Mouse (Mus musculus) neural tube, embryonic 13.5 days (tissue): ENCODE data around the gene Dtd1. TPM values are rescaled to one million over a fixed set of nuclear protein-coding genes. Genes with fewer than 3 reads are reported as not detected.

Source experiments
- ATAC-seq: fragments of 200-750 bp; cut with Nextera tagmentation; 2 replicates; pipeline ENCODE4 v1.8.0; 2017; ENCODE audit warnings: low read depth, mild to moderate bottlenecking, moderate TSS enrichment, moderate library complexity
- H3K27ac ChIP-seq: fragments of 300-500 bp; sonication (generic); replicated peaks from 2 replicates; pipeline ENCODE4 v1.5.1; 2015; ENCODE audit warnings: moderate library complexity, mild to moderate bottlenecking, inconsistent platforms
- H3K27me3 ChIP-seq: fragments of 300-500 bp; sonication (generic); 2 replicates; pipeline ENCODE4 v1.6.1; 2015; ENCODE audit warnings: mild to moderate bottlenecking, inconsistent platforms
- H3K36me3 ChIP-seq: fragments of 300-500 bp; sonication (generic); 2 replicates; pipeline ENCODE4 v1.6.1; 2015; ENCODE audit warnings: mild to moderate bottlenecking, inconsistent platforms
- H3K4me1 ChIP-seq: fragments of 300-500 bp; sonication (generic); replicated peaks from 2 replicates; pipeline ENCODE4 v1.6.1; 2015; ENCODE audit warnings: inconsistent platforms
- H3K4me2 ChIP-seq: fragments of 300-500 bp; sonication (generic); 2 replicates; pipeline ENCODE4 v1.6.1; 2015; ENCODE audit warnings: inconsistent platforms, mild to moderate bottlenecking, moderate library complexity
- H3K4me3 ChIP-seq: fragments of 300-500 bp; sonication (generic); 2 replicates; pipeline ENCODE4 v1.5.1; 2015; ENCODE audit warnings: mild to moderate bottlenecking, inconsistent platforms
- H3K9ac ChIP-seq: fragments of 300-500 bp; sonication (generic); 2 replicates; pipeline ENCODE4 v1.6.1; 2015; ENCODE audit warnings: moderate library complexity, mild to moderate bottlenecking, inconsistent platforms
- H3K9me3 ChIP-seq: fragments of 300-500 bp; sonication (generic); 2 replicates; pipeline ENCODE4 v1.6.1; 2016; ENCODE audit warnings: inconsistent platforms
- WGBS: fragments of 180-500 bp; shearing (Covaris S2); methylation state at CpG from one replicate; pipeline ENCODE4 v1.1.7; 2015; 5-methylcytosine and 5-hydroxymethylcytosine counted together
- polyA plus RNA-seq: library from polyadenylated mRNA; unstranded; fragments of >200 nt; fragmentation: Nextera tagmentation; extraction: Ambion mirVana; gene quantifications from 2 replicates; pipeline ENCODE4 v1.2.1, GENCODE M21; 2015

Gene Dtd1
- polyA plus RNA-seq, 1 experiment from 2014 or later: 88.7 TPM

GRCm38 (mm10) chr2:144774636-144775160, 175.0 kb downstream of the Dtd1 start:
- Histone ChIP-seq H3K4me3 (no peak overlapping the region), H3K4me2 (no peak overlapping the region), H3K9ac (no peak overlapping the region), H3K27ac (no peak overlapping the region), H3K4me1 (no peaks in the 10 kb centered on the region), H3K27me3 (no peaks in the 10 kb centered on the region), H3K36me3 (no peaks in the 10 kb centered on the region), H3K9me3 (no peaks in the 10 kb centered on the region)
- ATAC-seq: no peak
- 85% methylated on average over 8 of the region's 8 CpGs for WGBS

DNA sequence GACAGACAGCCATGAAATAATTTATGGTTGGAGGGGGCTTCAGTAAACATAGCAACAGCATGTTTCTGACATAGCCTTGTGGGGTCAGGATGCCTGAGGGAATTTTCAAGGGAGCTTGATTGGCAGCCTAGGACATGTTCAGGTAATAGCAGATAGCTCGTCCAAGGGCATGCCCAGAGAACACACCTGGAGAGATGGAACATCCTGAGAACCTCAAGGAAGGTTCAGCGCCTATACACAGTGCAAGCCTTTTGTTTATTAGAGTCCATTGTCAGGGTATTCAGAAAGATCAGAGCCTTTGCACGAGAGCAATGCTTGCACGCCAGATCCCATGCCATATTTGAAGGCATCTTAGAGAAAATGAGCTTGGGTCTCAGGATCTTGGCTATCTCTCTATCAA, 175.9 kb downstream of the Dtd1 start:
- WGBS: 87% methylated on average over 4 of the region's 4 CpGs
- Histone ChIP-seq H3K4me3 (no peak overlapping the region), H3K36me3 (no peaks in the 10 kb centered on the region), H3K9me3 (no peaks in the 10 kb centered on the region), H3K9ac (no peak overlapping the region), H3K27me3 (no peaks in the 10 kb centered on the region), H3K4me1 (0 out of 2 replicates have a peak, but pooled peaks cover under 1% of the 10 kb centered on the region), H3K4me2 (no peak overlapping the region), H3K27ac (no peak overlapping the region)
- no peak for ATAC-seq

GRCm38 (mm10) chr2:144779263-144779662, 179.6 kb downstream of the Dtd1 start:
- 81% methylated on average over 7 of the region's 7 CpGs for WGBS
- no peak for ATAC-seq
- Histone ChIP-seq H3K4me1 (peaks cover 5% of the 10 kb centered on the region; the same call in 1 of the 2 replicates), H3K27me3 (no peaks in the 10 kb centered on the region), H3K36me3 (no peaks in the 10 kb centered on the region), H3K9ac (no peak overlapping the region), H3K27ac (no peak overlapping the region), H3K9me3 (no peaks in the 10 kb centered on the region), H3K4me2 (no peak overlapping the region), H3K4me3 (no peak overlapping the region)

- 47% methylated on average over 5 of the region's 5 CpGs for WGBS
- Histone ChIP-seq H3K4me2 (no peak overlapping the region), H3K9ac (no peak overlapping the region), H3K36me3 (no peaks in the 10 kb centered on the region), H3K9me3 (no peaks in the 10 kb centered on the region), H3K4me3 (no peak overlapping the region), H3K4me1 (peaks cover 5% of the 10 kb centered on the region; the same call in 1 of the 2 replicates), H3K27ac (no peak overlapping the region), H3K27me3 (no peaks in the 10 kb centered on the region)
- ATAC-seq: no peak
Measured at GRCm38 (mm10) chr2:144780731-144781130, 181.0 kb downstream of the Dtd1 start.

DNA sequence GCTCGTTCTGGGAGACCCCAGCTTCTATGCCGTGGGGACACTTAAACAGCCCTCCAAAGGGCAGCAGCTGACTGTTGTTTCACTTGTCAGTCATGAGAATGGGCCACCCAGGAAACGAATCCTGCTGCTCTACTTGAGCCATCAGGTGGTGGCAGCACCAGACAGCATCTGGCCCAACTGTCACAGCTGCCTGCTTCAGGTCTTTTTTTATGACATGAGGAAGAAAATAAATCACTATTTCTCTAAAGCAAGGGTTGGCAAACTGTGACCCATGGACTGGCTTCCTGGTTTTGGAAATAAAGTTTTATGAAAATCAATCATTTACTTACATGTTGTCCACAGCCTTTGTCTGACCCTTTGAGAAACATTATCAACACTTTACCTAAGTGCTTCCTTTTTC, 182.2 kb downstream of the Dtd1 start:
- WGBS: 67% methylated on average over 3 of the region's 3 CpGs
- Histone ChIP-seq H3K9ac (no peak overlapping the region), H3K4me3 (no peak overlapping the region)

DNA sequence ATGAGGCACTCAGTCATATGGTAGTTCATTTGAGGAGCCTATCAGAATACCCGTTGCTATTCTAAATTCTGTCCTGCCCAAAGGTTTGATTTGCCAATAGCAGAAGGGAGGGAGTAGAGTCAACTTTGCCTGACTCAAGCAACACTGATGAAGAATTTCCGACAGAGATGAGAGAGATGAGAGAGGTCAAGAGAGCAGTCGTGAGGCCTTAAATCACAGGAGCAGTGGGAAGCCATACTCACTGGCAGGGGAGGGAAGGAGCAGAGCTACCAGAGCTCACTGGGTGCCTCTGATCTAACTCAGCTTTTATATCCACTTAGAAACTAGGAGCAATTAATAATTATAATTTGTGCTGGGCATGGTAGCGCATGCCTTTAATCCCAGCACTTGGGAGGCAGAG, 182.8 kb downstream of the Dtd1 start:
- Histone ChIP-seq H3K4me3 (no peak overlapping the region), H3K27me3 (no peaks in the 10 kb centered on the region), H3K9me3 (no peaks in the 10 kb centered on the region), H3K9ac (no peak overlapping the region), H3K4me1 (peaks cover 5% of the 10 kb centered on the region; the same call in 1 of the 2 replicates), H3K27ac (no peak overlapping the region), H3K36me3 (no peaks in the 10 kb centered on the region), H3K4me2 (no peak overlapping the region)
- no peak for ATAC-seq
- 73% methylated on average over 4 of the region's 4 CpGs for WGBS

More for the DNA sequence above, 182.2 kb downstream of the Dtd1 start:
- Histone ChIP-seq H3K27ac (no peak overlapping the region), H3K36me3 (no peaks in the 10 kb centered on the region), H3K27me3 (no peaks in the 10 kb centered on the region), H3K4me2 (no peak overlapping the region), H3K9me3 (no peaks in the 10 kb centered on the region), H3K4me1 (peaks cover 5% of the 10 kb centered on the region; the same call in 1 of the 2 replicates)
- no peak for ATAC-seq

DNA sequence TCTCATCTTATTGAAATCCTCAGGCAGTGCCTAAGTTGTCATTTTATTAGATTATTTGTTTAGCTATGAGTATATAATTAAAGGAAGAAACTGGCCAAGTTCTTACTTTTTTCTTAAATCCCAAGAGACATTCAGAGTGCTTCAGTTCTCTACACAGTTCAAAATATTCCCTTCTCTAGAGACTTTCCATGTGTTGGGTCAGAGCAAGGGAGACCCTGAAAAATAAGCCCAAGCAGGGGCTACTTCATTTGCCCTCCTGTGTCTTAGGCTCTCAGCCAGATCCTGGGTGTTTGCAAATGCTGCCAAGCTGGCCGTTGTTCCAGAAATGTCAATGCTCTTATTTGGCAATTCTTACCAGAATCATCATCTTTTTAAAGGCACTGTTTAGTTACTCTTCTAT, 183.5 kb downstream of the Dtd1 start:
- Histone ChIP-seq H3K27me3 (no peaks in the 10 kb centered on the region), H3K36me3 (no peaks in the 10 kb centered on the region), H3K27ac (no peak overlapping the region), H3K9ac (no peak overlapping the region), H3K4me2 (no peak overlapping the region), H3K4me3 (no peak overlapping the region), H3K9me3 (no peaks in the 10 kb centered on the region), H3K4me1 (peaks cover 5% of the 10 kb centered on the region; the same call in 1 of the 2 replicates)
- WGBS: 97% methylated on average over 1 of the region's 1 CpGs
- no peak for ATAC-seq

- 94% methylated on average over 6 of the region's 6 CpGs for WGBS
- H3K36me3 ChIP-seq: no peaks in the 10 kb centered on the region
- H3K9ac ChIP-seq: no peak overlapping the region
- no peak for ATAC-seq
- H3K27ac ChIP-seq: no peak overlapping the region
- H3K4me3 ChIP-seq: no peak overlapping the region
- no peaks in the 10 kb centered on the region for H3K9me3 ChIP-seq
- H3K27me3 ChIP-seq: no peaks in the 10 kb centered on the region
- H3K4me2 ChIP-seq: no peak overlapping the region
- H3K4me1 ChIP-seq: peaks cover 5% of the 10 kb centered on the region; the same call in 1 of the 2 replicates
Measured at GRCm38 (mm10) chr2:144783831-144784230, 184.1 kb downstream of the Dtd1 start.

DNA sequence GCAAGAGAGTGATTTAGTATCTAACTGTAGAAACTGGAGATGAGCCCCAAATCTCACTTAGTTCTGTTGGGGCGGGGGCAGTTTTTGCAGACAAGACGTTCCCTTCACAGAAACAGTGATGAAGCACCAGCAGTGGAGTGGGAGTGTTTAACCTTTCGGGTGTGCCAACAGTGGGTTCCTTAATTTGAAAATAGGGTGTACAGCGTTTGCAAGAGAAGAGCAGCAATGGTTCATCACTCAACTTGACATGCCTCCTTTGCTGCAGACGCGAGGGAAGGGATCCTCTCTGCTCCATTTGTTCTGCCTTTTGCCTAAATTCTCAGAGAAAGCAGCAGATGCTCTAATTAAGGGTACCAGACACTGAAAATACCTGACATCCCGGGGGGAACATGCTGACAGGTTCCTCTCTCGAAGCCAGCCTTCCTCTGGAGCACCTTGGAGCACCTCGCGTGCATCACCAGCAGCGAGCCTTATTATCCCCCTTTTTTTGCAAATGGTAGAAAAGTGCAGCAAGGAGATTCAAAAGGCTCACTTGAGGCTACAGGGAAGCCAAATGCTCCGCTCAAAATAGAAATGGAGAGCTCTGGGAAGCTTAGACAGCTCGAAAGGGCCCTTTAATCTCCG, 192.1 kb downstream of the Dtd1 start:
- H3K27me3 ChIP-seq: no peaks in the 10 kb centered on the region
- H3K4me2 ChIP-seq: no peak overlapping the region
- H3K4me1 ChIP-seq: no peaks in the 10 kb centered on the region
- WGBS: 62% methylated on average over 14 of the region's 14 CpGs
- H3K9ac ChIP-seq: no peak overlapping the region
- no peak for ATAC-seq
- H3K9me3 ChIP-seq: no peaks in the 10 kb centered on the region
- H3K36me3 ChIP-seq: no peaks in the 10 kb centered on the region
- H3K4me3 ChIP-seq: no peak overlapping the region
- H3K27ac ChIP-seq: no peak overlapping the region

GRCm38 (mm10) chr2:144797515-144797914, 197.8 kb downstream of the Dtd1 start:
- Histone ChIP-seq H3K27me3 (no peaks in the 10 kb centered on the region), H3K9ac (no peak overlapping the region), H3K36me3 (no peaks in the 10 kb centered on the region), H3K4me3 (no peak overlapping the region), H3K27ac (no peak overlapping the region), H3K4me2 (no peak overlapping the region), H3K4me1 (no peaks in the 10 kb centered on the region), H3K9me3 (no peaks in the 10 kb centered on the region)
- 84% methylated on average over 8 of the region's 8 CpGs for WGBS
- ATAC-seq: no peak

GRCm38 (mm10) chr2:144807766-144808754, 208.4 kb downstream of the Dtd1 start:
- no peaks in the 10 kb centered on the region for H3K36me3 ChIP-seq
- H3K27me3 ChIP-seq: no peaks in the 10 kb centered on the region
- no peak overlapping the region for H3K4me2 ChIP-seq
- no peak overlapping the region for H3K9ac ChIP-seq
- H3K4me3 ChIP-seq: no peak overlapping the region
- no peaks in the 10 kb centered on the region for H3K9me3 ChIP-seq
- H3K27ac ChIP-seq: no peak overlapping the region
- ATAC-seq: no peak
- peaks cover 11% of the 10 kb centered on the region; the same call in 1 of the 2 replicates for H3K4me1 ChIP-seq
- 50% methylated on average over 15 of the region's 15 CpGs for WGBS
